Comparison of ENCODE assay signal across 16 mouse cellular contexts in genomic region chr4:138711051-138711820, GRCm38 (mm10). TPM values are rescaled to one million over a fixed set of nuclear protein-coding genes. Genes with fewer than 3 reads are reported as not detected.
A peak's percentile ranks its signal among the peaks of the same experiment; 100 is the strongest.
DNase-seq lines count a peak whose midpoint lies in the region; ATAC-seq and TF ChIP-seq lines count a peak whose summit lies in the region.
"Had no signal": no experiment of that assay in that cellular context is flagged by ENCODE, and none has a peak within 500 bp of the region (broad histone marks: within the 10 kb centered on the region; RNA-seq: fewer than 3 reads in every experiment).

No protein-coding gene starts in this region.

- peaks cover 20% of the 10 kb centered on the region for H3K4me1 ChIP-seq in forebrain, embryonic 13.5 days
- no peaks in the 10 kb centered on the region for H3K4me1 ChIP-seq in forebrain, embryonic 10.5 days
- H3K4me1 ChIP-seq in forebrain, embryonic 16.5 days (replicated peaks; ENCODE audit: control insufficient read depth, insufficient read depth, low read length), result peaks cover 19% of the 10 kb centered on the region
- H3K4me1 ChIP-seq in neural tube, embryonic 14.5 days (ENCODE audit: control insufficient read depth, insufficient read depth, low read length), result 0 out of 2 replicates have a peak, but pooled peaks cover 4% of the 10 kb centered on the region
- H3K4me1 ChIP-seq: liver, embryonic 12.5 days; neural tube, embryonic 12.5 days had no signal

- H3K4me3 ChIP-seq in forebrain, embryonic 13.5 days, result no peak overlapping the region
- no peak overlapping the region for H3K4me3 ChIP-seq in forebrain, embryonic 10.5 days
- no peak overlapping the region for H3K4me3 ChIP-seq in left cerebral cortex, adult 2 months
- no peak overlapping the region for H3K4me3 ChIP-seq in forebrain, embryonic 16.5 days (replicated peaks; ENCODE audit: low read length)
- H3K4me3 ChIP-seq in neural tube, embryonic 14.5 days (ENCODE audit: low read depth, low read length), result no peak overlapping the region
- H3K4me3 ChIP-seq: embryonic facial prominence, embryonic 10.5 days; kidney, embryonic 15.5 days; liver, embryonic 12.5 days; neural tube, embryonic 12.5 days had no signal

- no peak for TF ChIP-seq CTCF in left cerebral cortex, adult 2 months (IDR thresholded peaks at IDR 0.05)

- H3K27ac ChIP-seq in forebrain, embryonic 13.5 days, result peak overlapping the region; percentile 74
- H3K27ac ChIP-seq in forebrain, embryonic 10.5 days, result no peak overlapping the region
- peak overlapping the region; percentile 81 for H3K27ac ChIP-seq in left cerebral cortex, adult 2 months
- H3K27ac ChIP-seq in forebrain, embryonic 16.5 days (ENCODE audit: low read length), result peak overlapping the region; percentile 46; the same call in 1 of the 2 replicates
- H3K27ac ChIP-seq in neural tube, embryonic 14.5 days (ENCODE audit: low read depth, low read length), result peak overlapping the region; percentile 72
- H3K27ac ChIP-seq: embryonic facial prominence, embryonic 10.5 days; kidney, embryonic 15.5 days; liver, embryonic 12.5 days; neural tube, embryonic 12.5 days had no signal

- no peaks in the 10 kb centered on the region for H3K27me3 ChIP-seq in forebrain, embryonic 13.5 days
- H3K27me3 ChIP-seq in forebrain, embryonic 10.5 days (ENCODE audit: poor library complexity, severe bottlenecking), result peaks cover 5% of the 10 kb centered on the region; the same call in 1 of the 2 replicates
- no peaks in the 10 kb centered on the region for H3K27me3 ChIP-seq in forebrain, embryonic 16.5 days (replicated peaks; ENCODE audit: control insufficient read depth, insufficient read depth, low read length)
- H3K27me3 ChIP-seq in neural tube, embryonic 14.5 days (ENCODE audit: control insufficient read depth, insufficient read depth, low read length), result no peaks in the 10 kb centered on the region
- H3K27me3 ChIP-seq: kidney, embryonic 15.5 days; neural tube, embryonic 12.5 days had no signal

- DNase-seq in forebrain, embryonic 10.5 days (ENCODE audit: extremely low spot score, low spot score), result no peak
- no peak for DNase-seq in left cerebral cortex, adult 2 months (ENCODE audit: extremely low spot score in 1 of 2, low spot score in 2 of 2)
- DNase-seq in left cerebral cortex, postnatal 4 days, result no peak
- DNase-seq in kidney, adult 18-20 months, result no peak
- DNase-seq: B cell, adult 2 months; gastrocnemius, postnatal 14 days; heart, postnatal 14 days; lung, embryonic 14.5 days; lung, postnatal 4 days had no signal

- no peak overlapping the region for H3K4me2 ChIP-seq in forebrain, embryonic 13.5 days
- peak overlapping the region; percentile 24; the same call in 1 of the 2 replicates for H3K4me2 ChIP-seq in forebrain, embryonic 16.5 days (ENCODE audit: low read length)
- H3K4me2 ChIP-seq in neural tube, embryonic 14.5 days (ENCODE audit: low read depth, low read length), result no peak overlapping the region
- H3K4me2 ChIP-seq: kidney, embryonic 15.5 days; liver, embryonic 12.5 days; lung, embryonic 14.5 days; neural tube, embryonic 12.5 days had no signal

- intact Hi-C loops in left cerebral cortex, adult 2 months (cut with DNase I), result no loop called here
- intact Hi-C loops in left cerebral cortex, postnatal 4 days (cut with DNase I), result no loop called here

- no peaks in the 10 kb centered on the region for H3K36me3 ChIP-seq in forebrain, embryonic 13.5 days (ENCODE audit: poor library complexity, severe bottlenecking)
- H3K36me3 ChIP-seq in forebrain, embryonic 10.5 days (replicated peaks), result no peaks in the 10 kb centered on the region
- no peaks in the 10 kb centered on the region for H3K36me3 ChIP-seq in forebrain, embryonic 16.5 days (ENCODE audit: control insufficient read depth, insufficient read depth)
- H3K36me3 ChIP-seq in neural tube, embryonic 14.5 days (ENCODE audit: control insufficient read depth, insufficient read depth, low read length), result no peaks in the 10 kb centered on the region
- H3K36me3 ChIP-seq: embryonic facial prominence, embryonic 10.5 days; kidney, embryonic 15.5 days; liver, embryonic 12.5 days; neural tube, embryonic 12.5 days had no signal

- no peak overlapping the region for H3K9ac ChIP-seq in forebrain, embryonic 13.5 days
- H3K9ac ChIP-seq in forebrain, embryonic 16.5 days (replicated peaks; ENCODE audit: low read depth, low read length), result no peak overlapping the region
- H3K9ac ChIP-seq in neural tube, embryonic 14.5 days (replicated peaks; ENCODE audit: low read depth, low read length), result no peak overlapping the region
- H3K9ac ChIP-seq: kidney, embryonic 15.5 days; liver, embryonic 12.5 days; lung, embryonic 14.5 days; neural tube, embryonic 12.5 days had no signal

- ATAC-seq in forebrain, embryonic 13.5 days, result no peak
- 0 out of 2 replicates have a peak, but pooled peaks have one; percentile 45 for ATAC-seq in forebrain, embryonic 16.5 days
- no peak for ATAC-seq in neural tube, embryonic 14.5 days (ENCODE audit: low read depth)
- ATAC-seq: liver, embryonic 12.5 days had no signal

- no peaks in the 10 kb centered on the region for H3K9me3 ChIP-seq in forebrain, embryonic 13.5 days (replicated peaks)
- no peaks in the 10 kb centered on the region for H3K9me3 ChIP-seq in forebrain, embryonic 10.5 days
- no peaks in the 10 kb centered on the region for H3K9me3 ChIP-seq in forebrain, embryonic 16.5 days (ENCODE audit: control insufficient read depth, low read length)
- H3K9me3 ChIP-seq in neural tube, embryonic 14.5 days (ENCODE audit: control insufficient read depth, low read length), result no peaks in the 10 kb centered on the region
- H3K9me3 ChIP-seq: embryonic facial prominence, embryonic 10.5 days; kidney, embryonic 15.5 days; neural tube, embryonic 12.5 days had no signal

- 66% methylated on average over 17 of the region's 17 CpGs for WGBS in forebrain, embryonic 13.5 days
- WGBS in forebrain, embryonic 10.5 days, result 76% methylated on average over 17 of the region's 17 CpGs
- 60% methylated on average over 17 of the region's 17 CpGs for WGBS in forebrain, embryonic 16.5 days
- WGBS in neural tube, embryonic 14.5 days, result 63% methylated on average over 17 of the region's 17 CpGs

RNA-seq across cellular contexts. Expression of gene Pla2g2c, which starts 13.4 kb away (rescaled TPM):
- polyA plus RNA-seq in forebrain, embryonic 13.5 days (2015; fragmentation: Nextera tagmentation; extraction: Ambion mirVana), result 0.15 and 0.55 TPM in 2 replicates
- polyA plus RNA-seq in forebrain, embryonic 10.5 days (2016; fragmentation: Nextera tagmentation; extraction: Ambion mirVana), result 0.33 and 0.57 TPM in 2 replicates
- total RNA-seq in left cerebral cortex, adult 2 months (2021), result not detected
- under 1 TPM in 1 of 2 experiments, not detected in 1; 0.10 TPM for total RNA-seq in left cerebral cortex, postnatal 4 days (2021)
- polyA plus RNA-seq in forebrain, embryonic 16.5 days (2015; fragmentation: Nextera tagmentation; extraction: Ambion mirVana), result not detected in 2 replicates
- polyA plus RNA-seq in neural tube, embryonic 14.5 days (2014; fragmentation: Nextera tagmentation; extraction: Ambion mirVana), result 0.35 and 0.49 TPM in 2 replicates
- total RNA-seq: gastrocnemius, postnatal 14 days; heart, postnatal 14 days had no signal

RNA-seq across cellular contexts. Expression of gene Ubxn10, which starts 25.7 kb away (rescaled TPM):
- 2.3 and 2.4 TPM in 2 replicates for polyA plus RNA-seq in forebrain, embryonic 13.5 days (2015; fragmentation: Nextera tagmentation; extraction: Ambion mirVana)
- polyA plus RNA-seq in forebrain, embryonic 10.5 days (2016; fragmentation: Nextera tagmentation; extraction: Ambion mirVana), result 1.0 and 1.4 TPM in 2 replicates
- 1 to 10 TPM; 1.4 to 1.5 TPM for total RNA-seq in left cerebral cortex, adult 2 months (2021)
- total RNA-seq in left cerebral cortex, postnatal 4 days (2021), result 1 to 10 TPM; 1.4 to 1.7 TPM
- 1.3 and 1.9 TPM in 2 replicates for polyA plus RNA-seq in forebrain, embryonic 16.5 days (2015; fragmentation: Nextera tagmentation; extraction: Ambion mirVana)
- polyA plus RNA-seq in neural tube, embryonic 14.5 days (2014; fragmentation: Nextera tagmentation; extraction: Ambion mirVana), result 2.7 and 3.0 TPM in 2 replicates

RNA-seq across cellular contexts. Expression of gene Pla2g2f, which starts 46.2 kb away (rescaled TPM):
- polyA plus RNA-seq in forebrain, embryonic 13.5 days (2015; fragmentation: Nextera tagmentation; extraction: Ambion mirVana), result not detected in 2 replicates
- polyA plus RNA-seq in forebrain, embryonic 10.5 days (2016; fragmentation: Nextera tagmentation; extraction: Ambion mirVana), result not detected in 2 replicates
- not detected for total RNA-seq in left cerebral cortex, adult 2 months (2021)
- not detected for total RNA-seq in left cerebral cortex, postnatal 4 days (2021)
- not detected in 2 replicates for polyA plus RNA-seq in forebrain, embryonic 16.5 days (2015; fragmentation: Nextera tagmentation; extraction: Ambion mirVana)
- not detected in 2 replicates for polyA plus RNA-seq in neural tube, embryonic 14.5 days (2014; fragmentation: Nextera tagmentation; extraction: Ambion mirVana)
- total RNA-seq: gastrocnemius, postnatal 14 days had no signal
- polyA plus RNA-seq: embryonic facial prominence, embryonic 10.5 days; liver, embryonic 12.5 days; lung, embryonic 14.5 days had no signal
